7 mouse cellular contexts compared by ENCODE assay signal in the genomic region with DNA sequence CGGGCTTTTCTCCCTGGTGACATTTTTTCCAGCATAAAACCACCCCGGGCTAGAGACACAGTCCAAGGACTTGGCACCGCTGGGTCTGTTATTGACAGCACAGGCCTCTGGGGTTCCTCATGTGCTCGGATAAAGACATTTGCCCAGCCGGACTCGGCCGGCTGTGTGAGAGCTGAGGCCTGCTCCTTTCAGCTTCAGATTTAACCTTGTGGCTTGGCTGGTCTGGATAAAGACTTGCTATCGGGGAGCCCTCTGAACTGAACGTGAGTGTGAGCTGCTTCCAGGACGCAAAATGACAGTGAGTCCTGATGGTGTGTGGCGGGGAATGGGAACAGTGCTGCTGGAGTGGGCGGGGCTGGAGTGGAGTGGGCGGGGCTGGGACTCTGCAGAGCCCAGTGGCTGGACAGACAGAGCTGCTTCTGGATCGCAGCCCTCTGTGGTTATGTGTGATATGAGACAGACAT. TPM values are rescaled to one million over a fixed set of nuclear protein-coding genes. Genes with fewer than 3 reads are reported as not detected.
DNase-seq lines count a peak whose midpoint lies in the region; ATAC-seq and TF ChIP-seq lines count a peak whose summit lies in the region.

No protein-coding gene starts in this region.

- H3K36me3 ChIP-seq in forebrain, embryonic 14.5 days (ENCODE audit: control insufficient read depth, insufficient read depth, low read length): no peaks in the 10 kb centered on the region
- no peaks in the 10 kb centered on the region for H3K36me3 ChIP-seq in neural tube, embryonic 14.5 days (ENCODE audit: control insufficient read depth, insufficient read depth, low read length)

- TF ChIP-seq CTCF in lung, adult 2 months (IDR thresholded peaks at IDR 0.05; ENCODE audit: insufficient read depth, low read length): no peak

- H3K9me3 ChIP-seq in forebrain, embryonic 14.5 days (replicated peaks; ENCODE audit: control insufficient read depth, low read length): no peaks in the 10 kb centered on the region
- no peaks in the 10 kb centered on the region for H3K9me3 ChIP-seq in neural tube, embryonic 14.5 days (ENCODE audit: control insufficient read depth, low read length)

- peak; percentile 58; the same call in 1 of the 2 replicates for ATAC-seq in forebrain, embryonic 14.5 days
- peak; percentile 62; the same call in 1 of the 2 replicates for ATAC-seq in neural tube, embryonic 14.5 days (ENCODE audit: low read depth)

- H3K4me3 ChIP-seq in lung, adult 2 months (replicated peaks; ENCODE audit: extremely low read depth, low read depth, low read length): no peak overlapping the region
- no peak overlapping the region for H3K4me3 ChIP-seq in forebrain, embryonic 14.5 days (ENCODE audit: low read depth, low read length)
- H3K4me3 ChIP-seq in neural tube, embryonic 14.5 days (ENCODE audit: low read depth, low read length): no peak overlapping the region

- 23% methylated on average over 14 of the region's 14 CpGs for WGBS in lung, adult 2 months
- WGBS in forebrain, embryonic 14.5 days: 13% methylated on average over 14 of the region's 14 CpGs
- WGBS in neural tube, embryonic 14.5 days: 11% methylated on average over 14 of the region's 14 CpGs

- no peak overlapping the region for H3K9ac ChIP-seq in forebrain, embryonic 14.5 days (ENCODE audit: low read length)
- peak overlapping the region; percentile 12 for H3K9ac ChIP-seq in neural tube, embryonic 14.5 days (replicated peaks; ENCODE audit: low read depth, low read length)

- H3K4me2 ChIP-seq in forebrain, embryonic 14.5 days (ENCODE audit: low read length): peak overlapping the region; percentile 23
- H3K4me2 ChIP-seq in neural tube, embryonic 14.5 days (ENCODE audit: low read depth, low read length): 0 out of 2 replicates have a peak overlapping the region, but pooled peaks have one; percentile 18

- H3K4me1 ChIP-seq in lung, adult 2 months (ENCODE audit: control insufficient read depth, insufficient read depth, low read length): no peaks in the 10 kb centered on the region
- peaks cover 15% of the 10 kb centered on the region; the same call in 1 of the 2 replicates for H3K4me1 ChIP-seq in forebrain, embryonic 14.5 days (ENCODE audit: control insufficient read depth, insufficient read depth, low read length)
- H3K4me1 ChIP-seq in neural tube, embryonic 14.5 days (ENCODE audit: control insufficient read depth, insufficient read depth, low read length): peaks cover 14% of the 10 kb centered on the region; the same call in 1 of the 2 replicates

- H3K27me3 ChIP-seq in forebrain, embryonic 14.5 days (replicated peaks; ENCODE audit: control insufficient read depth, insufficient read depth, low read length): no peaks in the 10 kb centered on the region
- no peaks in the 10 kb centered on the region for H3K27me3 ChIP-seq in neural tube, embryonic 14.5 days (ENCODE audit: control insufficient read depth, insufficient read depth, low read length)

- H3K27ac ChIP-seq in forebrain, embryonic 14.5 days (ENCODE audit: low read depth, low read length): peak overlapping the region; percentile 41; the same call in 1 of the 2 replicates
- peak overlapping the region; percentile 17; the same call in 1 of the 2 replicates for H3K27ac ChIP-seq in neural tube, embryonic 14.5 days (ENCODE audit: low read depth, low read length)

- peak; percentile 6 to 23 for DNase-seq in lung, adult 18-20 months
- no peak for DNase-seq in lung, adult 2 months
- peak; percentile 34 for DNase-seq in forebrain, embryonic 14.5 days (ENCODE audit: low spot score)
- peak; percentile 12 to 42 for DNase-seq in kidney, postnatal 36 days
- no peak for DNase-seq in T-cell, adult 2 months (ENCODE audit: low spot score)
- no peak for DNase-seq in gastrocnemius, postnatal 25 days

- TF ChIP-seq POLR2A in lung, adult 2 months (IDR thresholded peaks at IDR 0.05; ENCODE audit: borderline replicate concordance, extremely low read depth, low read depth, low read length): no peak

RNA-seq across cellular contexts. Expression of a gene that starts 26.8 kb away (rescaled TPM):
- 3.9 and 4.9 TPM in 2 replicates for polyA plus RNA-seq in lung, adult 2 months (2012; rRNA removed)
- polyA plus RNA-seq in forebrain, embryonic 14.5 days (2014; fragmentation: Nextera tagmentation; extraction: Ambion mirVana): 3.4 and 5.3 TPM in 2 replicates
- 19.9 and 20.3 TPM in 2 replicates for polyA plus RNA-seq in neural tube, embryonic 14.5 days (2014; fragmentation: Nextera tagmentation; extraction: Ambion mirVana)
- total RNA-seq in gastrocnemius, postnatal 25 days (2021): under 1 TPM; 0.31 to 0.46 TPM

Comparison
In these comparisons a context has a peak if more than half of its experiments do, and no peak if none do; other contexts are left out.
1. DNase-seq: peak in lung, adult 18-20 months (2 of 2), forebrain, embryonic 14.5 days (single experiment) and kidney, postnatal 36 days (2 of 2); none in lung, adult 2 months (single experiment), T-cell, adult 2 months (single experiment) and gastrocnemius, postnatal 25 days (single experiment).